Mouse (Mus musculus): ENCODE data around the gene Lhfp.

DNA sequence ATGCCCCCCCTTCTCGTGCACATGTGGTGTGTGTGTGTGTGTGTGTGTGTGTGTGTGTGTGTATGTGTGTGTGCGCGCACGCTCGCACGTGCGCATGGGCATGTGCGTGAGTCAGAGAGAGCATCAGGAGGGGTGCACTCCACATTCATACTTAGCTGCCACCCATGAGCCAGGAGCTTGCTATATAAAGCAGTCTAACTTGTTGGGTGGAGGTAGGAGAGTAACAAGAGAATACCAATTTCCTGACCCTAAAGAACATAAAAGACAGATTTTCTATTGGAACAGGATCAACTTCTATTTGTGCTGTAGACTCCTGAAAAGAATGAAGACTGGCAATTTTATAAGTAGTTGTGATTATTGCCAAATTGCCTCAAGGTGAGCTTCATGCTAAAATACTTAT, 39.4 kb downstream of the Lhfp start:
- TF ChIP-seq CTCF (IDR thresholded peaks at IDR 0.05; ENCODE audit: low read depth, low read length): no peak
- no peak for TF ChIP-seq POLR2A (IDR thresholded peaks at IDR 0.05; ENCODE audit: extremely low read depth, insufficient read depth, low read length)
